Mouse (Mus musculus): ENCODE measurements around the gene Olfr741. TPM values are rescaled to one million over a fixed set of nuclear protein-coding genes. Genes with fewer than 3 reads are reported as not detected.

Gene Olfr741
- not detected for polyA plus RNA-seq (2017; shearing (Covaris generic))

- no peak for ATAC-seq
These were observed at the start of gene Olfr741 for GRCm38 (mm10) chr14:50472438-50472837. Gene Olfr741 (plus strand): TSS chr14:50472738.

- no peak for ATAC-seq
These were observed 27.3 kb upstream of the Olfr741 start, which contains the start of gene Olfr740 for GRCm38 (mm10) chr14:50445245-50445644. Gene Olfr740 (plus strand): TSS chr14:50445545.

GRCm38 (mm10) chr14:50478406-50478805 is 5.9 kb downstream of the Olfr741 start:
- ATAC-seq = no peak

GRCm38 (mm10) chr14:50503300-50503699 is 30.8 kb downstream of the Olfr741 start, which contains the start of gene Olfr742:
Gene Olfr742 (plus strand): TSS chr14:50503600.
- no peak for ATAC-seq

- ATAC-seq = no peak
These were observed 49.0 kb downstream of the Olfr741 start, which contains the start of gene Olfr743 for GRCm38 (mm10) chr14:50521539-50521938. Gene Olfr743 (plus strand): TSS chr14:50521839.

Other genes with a start within 250 kb of the Olfr741 start
- gene Olfr731, start 230.9 kb upstream of the Olfr741 start, polyA plus RNA-seq (2017; shearing (Covaris generic)) = not detected
- gene Olfr732, start 188.5 kb upstream of the Olfr741 start, polyA plus RNA-seq (2017; shearing (Covaris generic)) = not detected
- under 1 TPM in 1 of 2 experiments, not detected in 1; 0.24 TPM for gene Olfr733, start 171.2 kb upstream of the Olfr741 start, polyA plus RNA-seq (2017; shearing (Covaris generic))
- not detected for gene Olfr734, start 146.0 kb upstream of the Olfr741 start, polyA plus RNA-seq (2017; shearing (Covaris generic))
- gene Olfr735, start 123.9 kb upstream of the Olfr741 start, polyA plus RNA-seq (2017; shearing (Covaris generic)) = not detected
- gene Tlr11, start 114.8 kb upstream of the Olfr741 start, polyA plus RNA-seq (2017; shearing (Covaris generic)) = under 1 TPM in 1 of 2 experiments, not detected in 1; 0.19 TPM
- gene Olfr736, start 91.6 kb upstream of the Olfr741 start, polyA plus RNA-seq (2017; shearing (Covaris generic)) = not detected
- gene Olfr738, start 65.2 kb upstream of the Olfr741 start, polyA plus RNA-seq (2017; shearing (Covaris generic)) = not detected
- not detected for gene Olfr739, start 54.1 kb upstream of the Olfr741 start, polyA plus RNA-seq (2017; shearing (Covaris generic))
- gene Olfr740, start 27.2 kb upstream of the Olfr741 start, polyA plus RNA-seq (2017; shearing (Covaris generic)) = not detected
- gene Olfr742, start 30.9 kb downstream of the Olfr741 start, polyA plus RNA-seq (2017; shearing (Covaris generic)) = under 1 TPM in 1 of 2 experiments, not detected in 1; 0.15 TPM
- gene Olfr743, start 49.1 kb downstream of the Olfr741 start, polyA plus RNA-seq (2017; shearing (Covaris generic)) = not detected
- not detected for gene Olfr744, start 142.1 kb downstream of the Olfr741 start, polyA plus RNA-seq (2017; shearing (Covaris generic))
- not detected for gene Olfr745, start 166.7 kb downstream of the Olfr741 start, polyA plus RNA-seq (2017; shearing (Covaris generic))
- not detected for gene Olfr746, start 174.3 kb downstream of the Olfr741 start, polyA plus RNA-seq (2017; shearing (Covaris generic))
- not detected for gene Olfr747, start 220.5 kb downstream of the Olfr741 start, polyA plus RNA-seq (2017; shearing (Covaris generic))
- not detected for gene Olfr748, start 234.6 kb downstream of the Olfr741 start, polyA plus RNA-seq (2017; shearing (Covaris generic))

All from CD4-positive, CD25-positive, alpha-beta regulatory T cell, adult 4 months (primary cell).